Mouse (Mus musculus) inflammation-experienced regulatory T-cells, adult 6 months (primary cell): ENCODE data around the gene Lnx2. TPM values are rescaled to one million over a fixed set of nuclear protein-coding genes. Genes with fewer than 3 reads are reported as not detected.

Source experiments
- ATAC-seq: one replicate; pipeline ENCODE4 v1.8.0; 2017
- polyA plus RNA-seq, 3 experiments: library from polyadenylated mRNA; unstranded; fragments of 100-300 nt; shearing (Covaris generic); gene quantifications; one replicate each; pipeline ENCODE4 v1.2.1; 2017

The Lnx2 gene
- polyA plus RNA-seq, 3 experiments from 2014 or later, result 21.4 to 30.5 (median 28.0) TPM

DNA sequence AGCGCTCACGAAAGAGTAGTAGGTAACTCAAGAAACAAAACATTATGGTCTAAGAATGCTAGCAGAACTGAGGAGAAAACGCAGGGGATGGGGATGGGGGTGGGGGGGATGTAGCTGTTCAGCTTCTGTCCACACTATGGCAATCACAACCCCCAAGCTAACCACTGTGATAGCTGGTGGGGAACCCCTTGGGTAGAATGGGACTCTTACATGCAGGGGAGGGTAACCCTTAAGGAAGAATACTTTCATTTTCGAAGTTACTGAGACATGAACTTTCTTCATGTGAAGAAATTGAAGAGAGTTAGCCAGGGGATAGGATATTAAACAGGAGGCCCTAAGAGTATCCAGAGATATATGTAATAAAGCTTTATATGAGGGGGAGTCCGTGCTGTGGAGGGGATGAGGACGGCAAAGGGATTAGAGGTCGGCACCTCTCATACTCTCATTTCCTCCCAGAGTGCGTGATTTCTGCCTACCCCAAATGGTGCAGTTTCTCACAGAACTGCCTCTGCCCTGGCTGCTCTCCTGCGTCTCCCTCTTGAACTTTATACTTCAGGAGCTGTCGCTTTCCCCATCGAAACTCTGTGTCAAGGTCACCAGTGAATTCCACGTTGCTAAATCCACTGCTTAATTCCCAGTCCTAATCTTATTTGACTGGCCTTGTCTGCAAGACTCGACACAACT, 25.4 kb downstream of the Lnx2 start:
- ATAC-seq, result peak; percentile 61

DNA sequence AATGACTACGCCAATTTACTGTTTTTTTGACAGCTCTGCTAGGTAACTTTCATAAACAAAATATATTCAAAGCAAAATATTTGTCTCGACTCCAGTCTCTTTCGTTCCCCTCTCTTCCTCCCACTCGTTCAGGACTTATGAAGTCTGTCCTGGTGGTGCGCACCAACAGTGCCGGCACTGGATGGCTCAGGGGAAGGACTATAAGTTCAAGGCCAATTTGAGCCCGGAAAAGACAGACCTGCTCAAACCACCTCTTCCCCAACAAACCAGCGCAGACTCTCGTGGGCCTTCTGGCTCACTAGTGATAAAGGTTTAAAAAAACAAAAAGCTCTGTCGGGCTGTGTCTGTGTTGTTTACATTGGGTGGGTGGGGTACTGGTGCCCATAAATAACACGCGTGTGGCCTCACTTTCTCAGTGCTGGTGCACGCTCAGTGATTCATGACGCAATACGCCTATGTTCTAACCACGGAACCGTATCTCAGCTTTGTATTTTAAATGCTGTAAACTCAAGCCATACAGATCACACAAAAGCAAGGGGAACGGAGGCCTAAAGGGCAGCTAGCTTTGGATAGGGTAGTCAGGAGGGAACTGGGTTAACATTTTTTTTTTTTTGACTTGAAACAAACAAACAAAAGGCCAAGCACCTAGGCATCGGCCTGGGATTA, 26.7 kb downstream of the Lnx2 start:
- peak; percentile 9 for ATAC-seq

DNA sequence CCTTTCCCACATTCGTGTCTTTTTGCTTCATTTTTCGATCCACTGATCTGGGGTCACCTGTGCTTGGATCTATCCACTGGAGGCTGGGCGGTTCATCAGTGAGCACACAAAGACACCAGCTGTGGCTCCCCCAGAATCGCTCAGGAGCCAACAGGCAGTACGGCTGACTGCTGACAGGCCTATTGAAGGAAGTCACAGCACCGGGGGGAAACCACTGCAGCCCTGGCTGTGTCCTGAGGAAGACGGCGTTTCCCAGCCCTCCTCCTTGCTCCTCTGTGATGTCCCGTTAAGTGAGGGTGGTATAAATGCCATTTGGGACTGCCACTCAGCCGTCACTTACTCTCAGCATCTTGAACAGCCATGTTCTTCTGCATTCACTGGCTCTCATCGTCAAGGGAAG, 30.5 kb downstream of the Lnx2 start:
- no peak for ATAC-seq

DNA sequence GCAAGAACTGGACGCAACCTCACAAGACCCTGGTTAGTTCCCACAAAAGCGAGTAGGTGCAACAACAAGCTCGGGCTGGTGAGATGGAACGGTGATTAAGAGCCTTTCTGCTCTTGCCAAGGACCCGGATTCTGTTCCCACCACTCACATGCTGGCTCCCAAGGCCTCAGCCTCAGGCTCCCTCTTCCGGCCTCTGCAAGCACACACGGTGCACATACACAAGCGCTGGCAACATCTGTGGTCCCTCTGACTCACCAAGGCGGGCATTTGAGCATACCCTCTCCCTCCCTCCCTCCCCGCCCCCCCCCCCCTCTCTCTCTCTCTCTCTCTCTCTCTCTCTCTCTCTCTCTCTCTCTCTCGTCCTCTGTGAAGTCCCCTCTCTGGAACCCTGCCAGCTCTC, 31.1 kb downstream of the Lnx2 start:
- no peak for ATAC-seq

DNA sequence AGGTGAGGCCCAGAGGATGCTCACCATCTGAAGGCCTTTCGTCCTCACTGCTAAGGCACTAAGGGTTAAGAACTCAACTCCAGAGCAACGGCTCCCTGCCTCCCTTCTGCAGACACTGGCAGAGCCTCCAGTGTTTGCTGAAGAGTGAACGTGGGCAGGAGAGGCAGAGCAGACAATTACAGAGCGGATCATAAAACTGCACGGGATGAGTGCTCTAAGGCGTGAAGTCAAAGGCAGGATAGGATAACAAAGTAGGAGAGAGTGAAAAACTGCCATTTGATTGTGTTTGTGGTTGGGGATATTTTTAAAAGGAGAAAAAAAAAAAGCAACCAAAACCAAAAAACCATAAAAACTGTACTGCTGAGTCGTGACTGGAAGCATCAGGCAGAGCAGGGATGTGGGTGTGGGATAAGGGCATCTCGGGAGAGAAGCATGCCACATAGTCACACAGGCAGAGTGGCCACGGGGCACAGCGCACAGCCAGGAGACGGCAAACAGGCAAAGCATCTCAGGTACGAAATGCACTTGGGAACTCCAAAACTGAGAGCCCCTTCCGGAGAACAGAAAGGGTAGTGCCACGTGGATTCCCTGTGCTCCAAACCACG, 33.0 kb downstream of the Lnx2 start:
- ATAC-seq, result no peak

DNA sequence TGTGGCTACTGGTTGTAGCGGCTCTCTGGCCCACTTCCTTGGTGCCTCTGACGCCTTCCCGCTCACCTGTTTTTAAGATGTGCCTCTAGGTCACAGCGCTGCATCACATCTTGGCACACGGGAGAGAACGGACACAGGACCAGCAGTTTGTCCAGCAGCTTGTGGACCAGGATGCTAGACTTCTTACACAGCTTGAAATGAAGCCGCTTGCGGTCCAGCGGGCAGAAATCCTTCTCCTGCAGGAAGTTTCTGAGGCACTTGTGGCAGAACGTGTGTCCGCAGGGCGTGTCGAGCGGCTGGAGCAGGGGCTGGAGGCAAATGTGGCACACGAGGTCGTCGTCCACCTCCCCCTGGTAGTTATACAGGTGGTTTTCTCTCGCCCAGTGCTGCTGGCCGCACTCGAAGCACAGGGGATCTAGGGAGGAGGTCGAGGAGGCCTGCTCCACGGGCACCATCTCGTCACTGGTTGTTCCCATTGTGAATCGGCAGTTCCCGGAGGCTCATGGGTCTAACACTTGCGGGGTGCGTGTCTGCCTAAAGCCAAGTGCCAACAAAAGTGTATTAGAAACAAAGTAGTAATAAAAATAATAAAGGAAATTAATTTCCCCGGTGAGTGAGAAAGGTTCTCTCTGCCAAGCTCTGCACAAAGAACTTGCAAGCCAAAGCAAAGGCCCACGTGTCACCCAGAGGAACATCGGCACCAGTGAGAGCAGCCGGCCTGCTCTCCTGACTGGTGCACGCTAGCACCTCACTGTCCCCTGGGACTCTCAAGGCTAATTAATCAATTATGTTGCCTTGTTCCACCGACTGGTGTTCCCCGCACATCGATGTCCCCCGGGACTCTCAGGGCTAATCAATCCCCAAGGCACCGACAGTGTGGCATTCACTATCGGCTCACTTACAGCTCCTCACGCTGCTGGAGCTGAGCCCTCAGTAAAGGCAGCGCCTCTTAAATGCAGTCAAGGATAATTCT, 34.1 kb downstream of the Lnx2 start:
- ATAC-seq, result no peak

DNA sequence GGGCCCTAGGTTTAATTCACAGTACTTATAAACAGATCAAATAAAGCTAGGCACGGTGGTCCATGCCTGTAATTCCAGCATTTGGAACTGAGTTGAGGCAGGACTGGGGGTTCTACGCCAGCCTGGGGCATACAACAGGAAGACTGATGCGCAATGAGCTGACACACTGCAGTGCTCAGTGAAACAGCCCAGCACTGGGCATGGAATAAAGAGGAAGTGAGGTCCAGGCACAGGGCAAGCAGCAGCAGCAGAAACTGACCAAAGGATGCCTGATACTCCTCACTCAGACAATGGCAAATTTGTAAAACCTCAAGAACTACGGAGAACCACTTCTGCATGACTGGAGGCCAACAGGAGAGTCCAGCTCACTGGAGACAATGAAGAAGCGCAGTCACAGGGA, 37.0 kb downstream of the Lnx2 start:
- no peak for ATAC-seq

DNA sequence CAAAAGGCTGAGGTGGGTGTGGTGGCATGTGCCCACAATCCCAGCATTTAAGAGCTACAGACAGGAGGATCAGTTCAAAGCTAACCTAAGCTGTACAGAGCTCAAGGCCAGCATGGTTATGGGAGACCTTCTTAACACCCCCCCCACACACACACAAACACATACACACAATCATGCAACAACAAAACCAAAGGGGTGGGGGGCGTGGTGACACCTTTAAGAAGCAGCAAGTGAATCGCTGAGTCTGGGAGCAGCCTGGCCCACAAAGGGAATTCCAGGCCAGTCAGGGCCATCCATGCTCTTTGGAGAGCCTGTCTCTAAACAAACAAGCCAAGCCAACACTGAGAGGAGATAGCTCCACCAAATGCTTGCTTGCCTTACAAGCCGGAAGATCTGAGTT, 38.8 kb downstream of the Lnx2 start:
- no peak for ATAC-seq

DNA sequence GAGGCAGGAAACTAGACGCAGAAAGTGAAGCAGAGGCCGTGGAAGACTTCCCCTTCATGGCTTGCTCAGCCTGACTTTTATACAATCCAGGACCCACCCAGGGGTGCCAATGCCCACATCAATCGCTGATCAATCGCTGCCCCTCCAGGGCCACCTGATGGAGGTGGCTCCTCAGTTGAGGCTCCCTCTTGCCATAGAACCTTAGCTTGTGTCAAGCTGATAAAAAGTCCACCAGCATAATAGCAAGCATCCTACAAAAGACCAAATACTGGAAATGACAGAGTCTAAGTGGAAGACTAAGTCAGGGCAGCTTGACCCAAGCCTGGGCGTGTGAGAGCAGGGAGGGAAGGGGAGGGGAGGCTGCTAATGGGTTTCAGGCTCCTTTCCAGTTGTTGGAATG, 39.7 kb downstream of the Lnx2 start:
- no peak for ATAC-seq

DNA sequence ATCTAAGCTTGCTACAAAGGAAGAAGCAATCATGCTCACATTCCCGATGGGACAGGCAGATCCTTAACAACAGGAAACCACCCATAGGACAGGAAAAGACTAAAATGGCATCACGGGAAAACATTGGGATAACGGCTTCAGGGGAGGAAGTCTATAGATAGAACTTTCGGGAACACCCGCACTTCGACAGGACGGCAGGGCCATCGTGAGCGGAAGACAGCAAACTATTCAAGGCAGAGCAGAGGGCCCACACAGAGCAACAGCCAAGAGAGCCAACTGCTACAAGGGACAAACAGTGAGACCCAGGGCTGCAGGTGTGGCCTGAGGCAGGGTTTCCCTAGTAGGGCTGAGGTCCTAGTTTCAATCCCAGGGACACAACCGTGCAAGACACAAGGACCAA, 40.4 kb downstream of the Lnx2 start:
- no peak for ATAC-seq

DNA sequence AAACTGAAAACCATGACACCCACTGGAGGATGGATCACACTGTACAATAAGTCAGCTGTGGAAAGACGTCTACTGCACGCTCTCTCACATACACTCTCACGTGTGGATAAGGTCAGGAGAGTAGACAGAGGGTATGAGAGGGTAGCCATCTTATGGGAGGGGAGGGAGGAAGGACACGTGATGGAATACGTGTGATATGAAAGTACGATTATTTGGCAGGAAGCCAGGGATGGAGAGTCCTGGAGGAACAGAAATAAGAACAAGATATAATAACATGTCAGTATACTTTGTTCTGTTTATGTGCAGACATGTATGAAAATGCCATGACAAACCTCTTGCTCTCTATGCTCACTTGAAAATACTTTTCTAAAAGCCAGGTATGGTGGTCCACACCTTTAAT, 41.1 kb downstream of the Lnx2 start:
- no peak for ATAC-seq

DNA sequence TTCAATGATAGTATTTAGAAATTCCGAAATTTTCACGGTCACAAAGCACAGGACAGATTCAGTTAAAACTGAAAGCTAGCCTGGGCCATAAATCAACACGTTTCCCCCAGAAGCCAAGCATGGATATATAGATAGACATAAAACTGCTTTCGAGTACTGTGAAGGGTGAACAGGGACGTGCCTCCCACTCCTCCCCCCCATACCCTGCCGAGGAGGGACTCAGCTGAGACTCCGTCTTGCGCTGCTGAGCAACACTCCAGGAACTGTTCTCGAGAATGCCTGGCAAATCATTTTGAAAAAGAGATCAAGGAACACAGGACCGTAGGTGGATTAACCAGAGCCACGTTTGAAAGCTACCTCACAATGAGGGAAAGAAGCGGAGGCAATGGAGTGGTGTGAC, 42.1 kb downstream of the Lnx2 start:
- ATAC-seq, result no peak

DNA sequence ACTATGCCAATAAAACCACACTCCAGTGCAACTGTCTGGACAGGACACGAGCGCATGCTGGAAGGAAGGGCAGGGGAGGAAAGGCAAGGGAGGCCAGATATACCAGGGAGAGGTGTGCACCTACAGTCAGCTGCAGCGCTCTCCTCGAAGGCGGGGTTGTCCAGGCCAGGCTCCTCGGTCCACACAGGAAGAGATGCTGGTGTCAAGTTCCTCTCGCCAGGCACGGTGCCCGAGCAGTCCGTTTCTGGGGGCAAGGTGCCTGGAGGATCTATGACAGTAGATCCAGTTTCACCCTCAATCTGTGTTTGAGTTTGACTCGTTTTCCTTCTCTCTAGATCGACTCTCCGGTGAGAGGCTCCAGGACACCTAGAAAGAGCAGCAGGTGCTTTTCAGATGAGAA, 43.2 kb downstream of the Lnx2 start:
- no peak for ATAC-seq

DNA sequence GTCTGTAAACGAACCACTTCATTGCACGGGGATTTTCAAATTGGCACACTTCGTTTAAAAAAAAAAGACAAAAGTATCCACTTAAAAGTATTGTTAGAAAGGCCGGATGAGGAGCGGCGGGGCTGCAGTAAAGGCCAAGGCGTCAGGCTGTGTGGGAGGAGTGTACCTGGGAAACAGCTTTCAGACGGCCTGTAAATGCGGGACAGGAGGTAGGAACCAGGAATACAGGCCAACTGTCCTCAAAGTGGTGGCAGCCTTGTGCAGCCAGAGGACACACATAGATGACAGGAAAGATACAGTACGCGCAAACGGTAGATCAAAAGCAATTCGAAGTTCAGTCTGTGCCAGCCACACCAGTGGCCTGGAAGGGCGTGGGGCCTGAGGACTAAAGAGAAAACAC, 45.1 kb downstream of the Lnx2 start:
- ATAC-seq, result no peak

DNA sequence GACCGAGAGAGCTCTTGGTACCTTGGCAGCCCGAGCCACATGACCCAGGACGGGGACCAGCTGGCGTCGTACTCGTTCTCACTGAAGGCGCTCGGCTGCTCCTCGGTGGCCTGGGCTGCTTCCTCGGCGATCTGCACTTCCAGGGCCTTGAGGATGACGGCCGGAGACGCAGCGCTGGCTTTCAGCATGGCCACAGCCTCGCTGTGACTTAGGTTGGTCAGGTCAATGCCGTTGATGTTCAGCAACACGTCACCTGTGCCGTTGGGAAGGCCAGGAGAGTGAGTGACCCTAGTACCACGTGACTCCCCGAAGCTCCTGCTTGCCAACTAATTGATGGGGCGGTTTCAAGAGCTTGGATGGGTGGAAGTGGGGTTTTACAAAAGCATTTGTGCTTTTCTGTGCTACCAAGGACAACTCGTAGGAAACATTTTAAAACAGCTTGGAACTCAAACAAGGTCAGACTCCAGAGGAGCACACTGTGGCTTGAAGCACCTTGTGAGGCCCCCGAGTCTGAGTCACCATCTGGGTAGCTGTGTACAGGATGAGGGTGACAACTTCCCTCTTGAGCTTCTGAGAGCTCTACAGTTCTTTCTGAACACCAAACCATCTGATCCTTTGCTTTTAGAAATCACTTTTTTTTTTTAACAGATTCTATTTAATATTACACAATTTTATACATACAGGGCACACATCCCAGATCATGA, 51.9 kb downstream of the Lnx2 start:
- no peak for ATAC-seq

DNA sequence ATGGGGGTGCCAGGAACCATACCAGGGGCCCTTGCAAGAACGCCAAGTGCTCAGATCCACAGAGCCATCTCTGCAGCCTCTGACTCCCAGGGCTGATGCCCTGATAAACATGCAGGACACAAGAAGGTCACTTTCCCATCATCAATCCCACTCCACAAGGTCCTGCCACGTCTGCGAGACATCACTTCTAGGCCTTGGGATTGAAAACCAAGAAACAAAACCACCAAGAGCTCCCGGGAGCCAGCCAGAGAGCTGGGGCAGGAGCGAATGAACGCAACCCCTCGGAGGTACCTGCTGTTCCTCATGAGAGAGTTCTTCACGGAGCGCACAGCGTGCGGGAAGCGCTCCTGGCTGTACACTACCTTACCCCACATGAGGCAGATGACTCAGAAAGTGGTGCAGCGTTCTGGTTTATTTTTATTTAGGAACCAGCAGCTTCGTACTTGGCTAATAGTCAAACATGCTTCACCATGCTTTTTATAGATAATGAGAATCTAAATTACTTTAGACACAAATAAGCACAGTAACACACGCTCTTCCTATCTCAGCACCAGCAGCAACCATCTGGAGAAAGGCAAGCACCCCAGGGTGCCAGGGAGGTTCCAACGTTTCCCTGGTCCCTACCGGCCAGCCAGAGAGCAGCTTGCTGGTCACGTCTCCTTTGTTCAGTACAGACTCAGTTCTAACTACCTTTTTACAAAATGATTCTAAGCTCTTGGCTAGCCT, 53.0 kb downstream of the Lnx2 start:
- ATAC-seq, result no peak

DNA sequence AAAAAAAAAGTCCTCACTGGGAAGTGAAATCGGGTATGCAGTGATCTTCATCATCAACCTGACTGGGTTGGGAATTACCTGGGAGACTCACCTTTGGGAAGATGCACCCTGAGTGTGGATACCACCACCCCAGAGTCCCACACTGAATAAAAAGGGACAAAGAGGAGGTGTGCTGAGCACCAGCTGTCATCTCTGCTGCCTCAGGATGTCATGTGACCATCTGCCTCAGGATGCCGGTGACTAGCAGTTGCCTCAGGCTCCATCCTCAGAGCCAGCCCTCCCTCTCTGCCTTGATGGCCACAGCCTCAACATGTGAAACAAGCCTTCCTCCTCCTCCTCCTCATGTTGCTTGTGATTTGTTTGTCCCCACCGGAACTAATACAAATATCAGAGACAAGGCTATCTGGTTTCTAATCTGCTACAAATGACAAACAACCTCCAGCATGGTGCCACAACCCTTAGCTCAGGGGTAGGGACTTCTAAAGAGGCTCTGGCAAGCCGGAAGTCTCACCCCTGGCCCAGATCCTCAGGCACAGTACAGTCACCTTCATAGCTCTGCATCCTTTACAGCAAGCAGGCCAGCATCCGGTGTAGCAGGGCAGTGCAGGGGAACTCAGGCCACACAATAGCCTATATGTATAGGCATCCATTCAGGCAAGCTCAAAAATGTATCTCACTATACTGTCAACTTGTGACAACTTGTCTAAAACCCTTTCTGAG, 54.7 kb downstream of the Lnx2 start:
- ATAC-seq, result peak; percentile 75

DNA sequence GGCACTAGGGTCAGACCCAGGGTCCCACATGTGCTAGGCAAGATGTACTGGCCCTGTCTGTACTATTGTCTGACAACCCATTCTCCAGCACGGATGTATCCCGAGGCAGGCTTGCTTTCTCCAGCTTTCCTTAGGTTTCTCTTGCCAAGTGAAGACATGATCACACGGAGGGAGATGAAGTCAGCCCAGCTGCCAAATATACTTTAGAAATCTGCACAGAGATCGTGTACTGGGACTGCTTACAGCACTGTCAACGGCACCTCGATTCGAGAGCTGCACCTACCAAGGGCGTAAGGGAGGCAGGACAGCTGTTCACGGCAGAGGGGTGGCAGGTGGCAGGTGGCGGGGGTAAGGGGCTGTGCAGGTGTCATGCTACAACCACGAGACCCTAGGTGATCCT, 55.8 kb downstream of the Lnx2 start:
- no peak for ATAC-seq

DNA sequence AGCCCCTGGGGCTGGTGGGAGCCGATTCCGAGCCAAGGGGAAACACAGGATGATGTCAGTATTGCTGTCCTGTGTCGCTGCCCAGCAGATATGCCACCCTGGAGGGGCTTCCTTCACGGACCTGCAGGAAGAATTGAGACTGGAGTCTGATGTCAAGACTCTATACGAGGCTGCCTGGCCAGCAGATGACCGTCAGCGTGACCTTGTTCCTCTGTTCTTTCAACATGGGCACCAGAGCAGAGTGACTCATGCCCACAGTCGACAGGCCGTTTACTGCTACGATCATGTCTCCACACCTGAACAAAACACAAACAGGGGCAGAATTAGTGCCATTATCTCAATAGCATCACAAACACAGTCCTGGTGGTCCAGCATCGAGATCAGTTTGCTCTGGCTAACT, 57.6 kb downstream of the Lnx2 start:
- ATAC-seq, result no peak

DNA sequence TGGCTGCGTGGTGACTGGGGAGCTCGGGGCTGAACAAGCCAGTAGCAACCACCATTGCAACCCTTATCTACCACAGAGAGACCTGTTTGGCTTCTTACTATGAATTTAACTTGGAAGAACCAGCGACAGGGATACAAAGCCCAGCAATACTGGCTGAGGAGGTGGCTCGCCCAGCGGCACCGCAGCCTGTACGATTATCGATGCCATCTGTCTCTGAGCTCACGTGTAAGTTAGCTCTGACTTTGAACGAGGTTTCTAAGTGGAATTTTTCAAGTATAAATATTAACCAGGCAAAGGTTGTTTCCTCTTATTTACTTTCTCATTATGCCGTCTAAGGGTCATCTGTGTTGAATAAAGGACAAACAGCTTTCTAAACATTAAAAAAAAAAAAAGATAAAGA, 58.9 kb downstream of the Lnx2 start:
- no peak for ATAC-seq

DNA sequence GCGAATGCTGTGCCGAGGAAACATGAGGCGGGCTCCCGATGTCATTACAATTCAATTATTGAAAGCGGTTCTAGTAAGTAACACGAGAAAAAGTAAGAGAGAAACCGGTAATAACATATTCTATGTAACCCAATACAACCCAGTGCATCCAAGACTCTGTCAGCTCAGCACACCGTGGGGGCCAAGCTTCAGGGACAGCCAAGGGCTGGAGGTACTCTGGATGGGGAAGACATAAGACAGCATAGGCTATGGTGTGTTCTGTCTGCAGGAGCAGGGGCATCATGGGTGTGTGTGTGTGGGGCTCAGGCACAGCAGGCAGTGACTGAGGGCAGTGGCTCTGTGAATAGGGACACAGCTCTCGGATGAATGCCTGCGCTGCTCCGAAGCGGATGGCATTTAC, 59.8 kb downstream of the Lnx2 start:
- no peak for ATAC-seq
